In genomic region chr2:13575287-13575801, GRCm38 (mm10) we compare ENCODE assay signal across 8 mouse cellular contexts. TPM values are rescaled to one million over a fixed set of nuclear protein-coding genes. Genes with fewer than 3 reads are reported as not detected.
DNase-seq lines count a peak whose midpoint lies in the region; ATAC-seq and TF ChIP-seq lines count a peak whose summit lies in the region.

No protein-coding gene starts in this region.

- H3K27me3 ChIP-seq in heart, adult 2 months (ENCODE audit: control insufficient read depth, insufficient read depth, low read length) = no peaks in the 10 kb centered on the region
- H3K27me3 ChIP-seq in limb, embryonic 10.5 days (ENCODE audit: low read depth, poor library complexity, severe bottlenecking) = no peaks in the 10 kb centered on the region
- no peaks in the 10 kb centered on the region for H3K27me3 ChIP-seq in midbrain, embryonic 11.5 days (ENCODE audit: control insufficient read depth, insufficient read depth, low read length)

- no peak for ATAC-seq in midbrain, embryonic 11.5 days (ENCODE audit: low FRiP score)
- ATAC-seq in erythroid progenitor cell, adult 5-6 weeks (replicated peaks; ENCODE audit: low FRiP score, poor library complexity, severe bottlenecking) = no peak

- peak overlapping the region; percentile 80 for H3K9ac ChIP-seq in heart, adult 2 months (ENCODE audit: low read depth, low read length)
- H3K9ac ChIP-seq in midbrain, embryonic 11.5 days (ENCODE audit: low read length) = peak overlapping the region; percentile 98

- peak overlapping the region; percentile 97 for H3K27ac ChIP-seq in heart, adult 2 months
- H3K27ac ChIP-seq in limb, embryonic 10.5 days = peak overlapping the region; percentile 91
- peak overlapping the region; percentile 84 for H3K27ac ChIP-seq in midbrain, embryonic 11.5 days (ENCODE audit: low read depth, low read length)

- H3K4me3 ChIP-seq in heart, adult 2 months = peak overlapping the region; percentile 88
- peak overlapping the region; percentile 73 for H3K4me3 ChIP-seq in limb, embryonic 10.5 days
- H3K4me3 ChIP-seq in midbrain, embryonic 11.5 days (ENCODE audit: low read depth, low read length) = peak overlapping the region; percentile 98

- peaks cover 13% of the 10 kb centered on the region for H3K4me1 ChIP-seq in heart, adult 2 months (ENCODE audit: control insufficient read depth, insufficient read depth, low read length)
- H3K4me1 ChIP-seq in limb, embryonic 10.5 days = peaks cover 33% of the 10 kb centered on the region
- peaks cover 29% of the 10 kb centered on the region for H3K4me1 ChIP-seq in midbrain, embryonic 11.5 days (ENCODE audit: control insufficient read depth, insufficient read depth, low read length)

- no peaks in the 10 kb centered on the region for H3K9me3 ChIP-seq in limb, embryonic 10.5 days (replicated peaks)
- H3K9me3 ChIP-seq in midbrain, embryonic 11.5 days (ENCODE audit: control insufficient read depth, low read length) = no peaks in the 10 kb centered on the region

- peaks cover 26% of the 10 kb centered on the region for H3K36me3 ChIP-seq in heart, adult 2 months (ENCODE audit: control insufficient read depth, insufficient read depth, low read length)
- peaks cover 38% of the 10 kb centered on the region for H3K36me3 ChIP-seq in limb, embryonic 10.5 days
- peaks cover 18% of the 10 kb centered on the region for H3K36me3 ChIP-seq in midbrain, embryonic 11.5 days (ENCODE audit: control insufficient read depth, insufficient read depth, low read length)

- peak; percentile 38; the same call in 1 of the 2 replicates for TF ChIP-seq POLR2A in heart, adult 2 months (IDR thresholded peaks at IDR 0.05; ENCODE audit: insufficient read depth, low read depth, low read length)

- peak; percentile 70 to 76 for DNase-seq in adrenal gland, adult 18-20 months (ENCODE audit: low spot score in 2 of 2)
- peak; percentile 72 for DNase-seq in embryo, embryonic 9.5 days (ENCODE audit: extremely low spot score)
- DNase-seq in heart, adult 2 months = peak; percentile 86
- DNase-seq in kidney, adult 18-20 months = peak; percentile 85
- DNase-seq in limb, embryonic 10.5 days (ENCODE audit: low spot score) = peak; percentile 87
- DNase-seq in midbrain, embryonic 11.5 days (ENCODE audit: low spot score, missing footprints) = peak; percentile 98
- peak; percentile 70 for DNase-seq in skeletal muscle tissue, adult 2 months (ENCODE audit: low read depth, low spot score)

- TF ChIP-seq CTCF in heart, adult 2 months (IDR thresholded peaks at IDR 0.05) = peak; percentile 88

- H3K79me2 ChIP-seq in heart, adult 2 months (replicated peaks; ENCODE audit: control insufficient read depth, insufficient read depth, low read length) = no peaks in the 10 kb centered on the region

- intact Hi-C loops in heart, adult 2 months (cut with DNase I) = loop anchor here (2.0 to 10.0 kb wide), 3 partner anchors 51 to 285 kb away; no protein-coding TSS in a partner anchor

- H3K4me2 ChIP-seq in midbrain, embryonic 11.5 days = peak overlapping the region; percentile 65

- under 1% methylated on average over 13 of the region's 13 CpGs for WGBS in heart, adult 2 months
- under 1% methylated on average over 13 of the region's 13 CpGs for WGBS in limb, embryonic 10.5 days
- under 1% methylated on average over 13 of the region's 13 CpGs for WGBS in midbrain, embryonic 11.5 days

- 0 out of 2 replicates have a peak, but pooled peaks have one; percentile 43 for TF ChIP-seq EP300 in heart, adult 2 months (IDR thresholded peaks at IDR 0.05; ENCODE audit: insufficient read depth, low read depth, low read length)

RNA-seq across cellular contexts. Expression of gene Vim, which starts 1.6 kb away (rescaled TPM):
- 100 to 1,000 TPM; 152 to 479 TPM for total RNA-seq in adrenal gland, adult 18-20 months (2021)
- total RNA-seq in heart, adult 2 months (2021) = 100 to 1,000 TPM; 264 to 265 TPM
- 408 and 528 TPM in 2 replicates for polyA plus RNA-seq in heart, adult 2 months (2012; rRNA removed)
- polyA plus RNA-seq in limb, embryonic 10.5 days (2016; fragmentation: Nextera tagmentation; extraction: Ambion mirVana) = 183 and 240 TPM in 2 replicates
- polyA plus RNA-seq in midbrain, embryonic 11.5 days (2014; fragmentation: Nextera tagmentation; extraction: Ambion mirVana) = 1,500 and 1,513 TPM in 2 replicates
- 175 and 244 TPM in 2 replicates for total RNA-seq in erythroid progenitor cell, adult 5-6 weeks (2015; ENCODE audit: low replicate concordance)
- total RNA-seq in erythroid progenitor cell, adult 5-6 weeks (2017; ENCODE audit: low replicate concordance) = 125 and 130 TPM in 2 replicates

RNA-seq across cellular contexts. Expression of gene Trdmt1, which starts 30.9 kb away (rescaled TPM):
- 1 to 10 TPM; 2.8 to 3.2 TPM for total RNA-seq in adrenal gland, adult 18-20 months (2021)
- 1 to 10 TPM; 5.2 to 7.0 TPM for total RNA-seq in heart, adult 2 months (2021)
- 3.3 and 7.8 TPM in 2 replicates for polyA plus RNA-seq in heart, adult 2 months (2012; rRNA removed)
- polyA plus RNA-seq in limb, embryonic 10.5 days (2016; fragmentation: Nextera tagmentation; extraction: Ambion mirVana) = 7.7 and 8.2 TPM in 2 replicates
- 9.6 and 12.7 TPM in 2 replicates for polyA plus RNA-seq in midbrain, embryonic 11.5 days (2014; fragmentation: Nextera tagmentation; extraction: Ambion mirVana)
- 4.6 and 9.7 TPM in 2 replicates for total RNA-seq in erythroid progenitor cell, adult 5-6 weeks (2015; ENCODE audit: low replicate concordance)
- total RNA-seq in erythroid progenitor cell, adult 5-6 weeks (2017; ENCODE audit: low replicate concordance) = 1.7 and 5.8 TPM in 2 replicates
